Mouse (Mus musculus): ENCODE measurements around the gene Rnf152. TPM values are rescaled to one million over a fixed set of nuclear protein-coding genes. Genes with fewer than 3 reads are reported as not detected.

Rnf152 gene
- polyA plus RNA-seq (2017; shearing (Covaris generic)) = 0.05 TPM

GRCm38 (mm10) chr1:105356291-105357011, at the start of gene Rnf152:
Gene Rnf152, minus strand, starts transcription at chr1:105356710.

Measured in naive thymus-derived CD4-positive, alpha-beta T cell, adult 5 months (primary cell).